23 mouse cellular contexts compared by ENCODE assay signal in the genomic region with DNA sequence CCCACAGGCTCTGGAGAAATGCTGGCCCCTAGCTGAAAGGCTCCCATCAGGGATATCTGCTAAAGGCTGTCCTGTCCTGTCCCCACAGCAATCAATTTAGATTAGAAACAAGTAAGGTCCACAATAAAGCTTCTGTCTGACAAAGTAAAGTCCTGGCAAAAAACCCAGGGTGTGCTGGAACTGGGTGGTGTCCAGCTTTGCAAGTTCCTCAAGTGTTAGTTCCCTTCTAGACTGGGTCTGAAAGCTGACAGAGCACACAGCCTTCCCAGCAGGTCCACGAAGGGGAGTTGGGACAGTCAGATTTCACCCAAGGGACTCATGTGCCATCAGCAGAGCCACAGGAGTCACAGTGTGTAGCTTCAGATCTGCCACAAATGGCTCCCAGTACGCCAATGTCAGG. TPM values are rescaled to one million over a fixed set of nuclear protein-coding genes. Genes with fewer than 3 reads are reported as not detected.
A peak's percentile ranks its signal among the peaks of the same experiment; 100 is the strongest.
DNase-seq lines count a peak whose midpoint lies in the region; ATAC-seq and TF ChIP-seq lines count a peak whose summit lies in the region.
"Had no signal": no experiment of that assay in that cellular context is flagged by ENCODE, and none has a peak within 500 bp of the region (broad histone marks: within the 10 kb centered on the region; RNA-seq: fewer than 3 reads in every experiment).

No protein-coding gene starts in this region.

- peaks cover 96% of the 10 kb centered on the region for H3K79me2 ChIP-seq in macrophage (ENCODE audit: inconsistent target)

- peak overlapping the region; percentile 89 for H3K27ac ChIP-seq in gastrocnemius, adult 2 months
- H3K27ac ChIP-seq in hindbrain, embryonic 12.5 days = no peak overlapping the region
- no peak overlapping the region for H3K27ac ChIP-seq in hindbrain, embryonic 11.5 days (ENCODE audit: low read depth, low read length)
- H3K27ac ChIP-seq in midbrain, embryonic 11.5 days (ENCODE audit: low read depth, low read length) = no peak overlapping the region
- H3K27ac ChIP-seq in midbrain, embryonic 14.5 days (replicated peaks; ENCODE audit: low read depth, low read length) = no peak overlapping the region
- peak overlapping the region; percentile 98 for H3K27ac ChIP-seq in macrophage
- no peak overlapping the region for H3K27ac ChIP-seq in forebrain, postnatal 0 days (ENCODE audit: low read depth, low read length)
- H3K27ac ChIP-seq: embryonic facial prominence, embryonic 13.5 days; forebrain, embryonic 13.5 days; hindbrain, embryonic 10.5 days had no signal

- H3K4me1 ChIP-seq in hindbrain, embryonic 12.5 days = peaks cover 5% of the 10 kb centered on the region
- no peaks in the 10 kb centered on the region for H3K4me1 ChIP-seq in hindbrain, embryonic 11.5 days (replicated peaks; ENCODE audit: control insufficient read depth, insufficient read depth, low read length)
- no peaks in the 10 kb centered on the region for H3K4me1 ChIP-seq in midbrain, embryonic 11.5 days (ENCODE audit: control insufficient read depth, insufficient read depth, low read length)
- peaks cover 6% of the 10 kb centered on the region; the same call in 1 of the 2 replicates for H3K4me1 ChIP-seq in midbrain, embryonic 14.5 days (ENCODE audit: control insufficient read depth, insufficient read depth, low read length)
- no peaks in the 10 kb centered on the region for H3K4me1 ChIP-seq in forebrain, postnatal 0 days (ENCODE audit: insufficient read depth)
- H3K4me1 ChIP-seq: hindbrain, embryonic 10.5 days had no signal

- H3K36me3 ChIP-seq in hindbrain, embryonic 12.5 days = peaks cover 53% of the 10 kb centered on the region
- H3K36me3 ChIP-seq in hindbrain, embryonic 11.5 days (ENCODE audit: control insufficient read depth, insufficient read depth, low read length) = no peaks in the 10 kb centered on the region
- peaks cover 19% of the 10 kb centered on the region for H3K36me3 ChIP-seq in midbrain, embryonic 11.5 days (ENCODE audit: control insufficient read depth, insufficient read depth, low read length)
- peaks cover 51% of the 10 kb centered on the region for H3K36me3 ChIP-seq in midbrain, embryonic 14.5 days (ENCODE audit: control insufficient read depth, insufficient read depth, low read length)
- H3K36me3 ChIP-seq in macrophage (ENCODE audit: inconsistent target) = peaks cover 44% of the 10 kb centered on the region
- H3K36me3 ChIP-seq in forebrain, postnatal 0 days (ENCODE audit: insufficient read depth) = peaks cover 27% of the 10 kb centered on the region

- WGBS in hindbrain, embryonic 12.5 days = 90% methylated on average over 2 of the region's 2 CpGs
- 93% methylated on average over 2 of the region's 2 CpGs for WGBS in hindbrain, embryonic 11.5 days
- 83% methylated on average over 2 of the region's 2 CpGs for WGBS in midbrain, embryonic 11.5 days
- WGBS in midbrain, embryonic 14.5 days = 96% methylated on average over 2 of the region's 2 CpGs
- WGBS in macrophage (ENCODE audit: missing documents) = 50% methylated on average over 2 of the region's 2 CpGs
- 98% methylated on average over 2 of the region's 2 CpGs for WGBS in forebrain, postnatal 0 days

- TF ChIP-seq CTCF in gastrocnemius, adult 2 months (IDR thresholded peaks at IDR 0.05) = no peak
- TF ChIP-seq CTCF in forebrain, postnatal 0 days (IDR thresholded peaks at IDR 0.05; ENCODE audit: low read depth) = no peak

- no peak overlapping the region for H3K4me2 ChIP-seq in hindbrain, embryonic 12.5 days (replicated peaks)
- H3K4me2 ChIP-seq in hindbrain, embryonic 11.5 days (replicated peaks; ENCODE audit: low read depth, low read length) = no peak overlapping the region
- H3K4me2 ChIP-seq in midbrain, embryonic 11.5 days = no peak overlapping the region
- no peak overlapping the region for H3K4me2 ChIP-seq in midbrain, embryonic 14.5 days (ENCODE audit: low read length)
- no peak overlapping the region for H3K4me2 ChIP-seq in forebrain, postnatal 0 days (ENCODE audit: low read depth)
- H3K4me2 ChIP-seq: embryonic facial prominence, embryonic 13.5 days; forebrain, embryonic 13.5 days had no signal

- intact Hi-C loops in gastrocnemius, adult 2 months (cut with DNase I) = no loop called here
- intact Hi-C loops in gastrocnemius, postnatal 14 days (cut with DNase I; ENCODE audit: low total_unique reads) = no loop called here

- DNase-seq in gastrocnemius, adult 2 months = no peak
- DNase-seq in gastrocnemius, postnatal 14 days = no peak
- no peak for DNase-seq in hindbrain, embryonic 11.5 days (ENCODE audit: low spot score)
- DNase-seq in midbrain, embryonic 11.5 days (ENCODE audit: low spot score, missing footprints) = peak; percentile 6
- DNase-seq in midbrain, embryonic 14.5 days = no peak
- DNase-seq in forebrain, postnatal 0 days = no peak
- DNase-seq: adrenal gland, postnatal 14 days; cerebellum, adult 8-10 months; cerebellum, postnatal 25 days; heart, postnatal 10 days had no signal

- ATAC-seq in hindbrain, embryonic 12.5 days (ENCODE audit: low FRiP score) = no peak
- no peak for ATAC-seq in hindbrain, embryonic 11.5 days (ENCODE audit: low FRiP score)
- ATAC-seq in midbrain, embryonic 11.5 days (ENCODE audit: low FRiP score) = no peak
- ATAC-seq in midbrain, embryonic 14.5 days (ENCODE audit: low FRiP score, low TSS enrichment) = no peak
- no peak for ATAC-seq in forebrain, postnatal 0 days
- ATAC-seq: forebrain, embryonic 13.5 days; hindbrain, embryonic 16.5 days; inflammation-experienced regulatory T-cells, adult 6 months; intestine, postnatal 0 days had no signal

- H3K9me3 ChIP-seq in hindbrain, embryonic 12.5 days (replicated peaks) = no peaks in the 10 kb centered on the region
- no peaks in the 10 kb centered on the region for H3K9me3 ChIP-seq in hindbrain, embryonic 11.5 days (ENCODE audit: control insufficient read depth, low read length)
- H3K9me3 ChIP-seq in midbrain, embryonic 11.5 days (ENCODE audit: control insufficient read depth, low read length) = no peaks in the 10 kb centered on the region
- H3K9me3 ChIP-seq in midbrain, embryonic 14.5 days (ENCODE audit: control insufficient read depth, low read length) = no peaks in the 10 kb centered on the region
- H3K9me3 ChIP-seq in forebrain, postnatal 0 days (ENCODE audit: low read length) = no peaks in the 10 kb centered on the region
- H3K9me3 ChIP-seq: embryonic facial prominence, embryonic 13.5 days; forebrain, embryonic 13.5 days; hindbrain, embryonic 10.5 days had no signal

- no peaks in the 10 kb centered on the region for H3K27me3 ChIP-seq in hindbrain, embryonic 12.5 days
- no peaks in the 10 kb centered on the region for H3K27me3 ChIP-seq in hindbrain, embryonic 11.5 days (ENCODE audit: control insufficient read depth, insufficient read depth, low read length)
- H3K27me3 ChIP-seq in midbrain, embryonic 11.5 days (ENCODE audit: control insufficient read depth, insufficient read depth, low read length) = no peaks in the 10 kb centered on the region
- H3K27me3 ChIP-seq in midbrain, embryonic 14.5 days (ENCODE audit: control insufficient read depth, insufficient read depth, low read length) = no peaks in the 10 kb centered on the region
- no peaks in the 10 kb centered on the region for H3K27me3 ChIP-seq in forebrain, postnatal 0 days (ENCODE audit: insufficient read depth, low read length)
- H3K27me3 ChIP-seq: embryonic facial prominence, embryonic 13.5 days; forebrain, embryonic 13.5 days had no signal

- peak overlapping the region; percentile 32; the same call in 1 of the 2 replicates for H3K9ac ChIP-seq in hindbrain, embryonic 12.5 days
- H3K9ac ChIP-seq in hindbrain, embryonic 11.5 days (ENCODE audit: low read depth, low read length) = no peak overlapping the region
- H3K9ac ChIP-seq in midbrain, embryonic 11.5 days (ENCODE audit: low read length) = no peak overlapping the region
- H3K9ac ChIP-seq in midbrain, embryonic 14.5 days (replicated peaks; ENCODE audit: low read length) = no peak overlapping the region
- H3K9ac ChIP-seq in forebrain, postnatal 0 days = no peak overlapping the region
- H3K9ac ChIP-seq: embryonic facial prominence, embryonic 13.5 days; forebrain, embryonic 13.5 days had no signal

- no peak overlapping the region for H3K4me3 ChIP-seq in gastrocnemius, adult 2 months
- H3K4me3 ChIP-seq in hindbrain, embryonic 12.5 days = no peak overlapping the region
- H3K4me3 ChIP-seq in hindbrain, embryonic 11.5 days (ENCODE audit: low read depth, low read length) = no peak overlapping the region
- no peak overlapping the region for H3K4me3 ChIP-seq in midbrain, embryonic 11.5 days (ENCODE audit: low read depth, low read length)
- H3K4me3 ChIP-seq in midbrain, embryonic 14.5 days (replicated peaks; ENCODE audit: low read depth, low read length) = no peak overlapping the region
- H3K4me3 ChIP-seq in macrophage (ENCODE audit: inconsistent target) = no peak overlapping the region
- no peak overlapping the region for H3K4me3 ChIP-seq in forebrain, postnatal 0 days (ENCODE audit: low read depth, low read length)
- H3K4me3 ChIP-seq: embryonic facial prominence, embryonic 13.5 days; forebrain, embryonic 13.5 days; hindbrain, embryonic 10.5 days had no signal

RNA-seq across cellular contexts. Expression of a gene that starts 24.6 kb away (rescaled TPM):
- total RNA-seq in gastrocnemius, adult 2 months (2021) = not detected
- not detected for total RNA-seq in gastrocnemius, postnatal 14 days (2021)
- 1.0 and 1.7 TPM in 2 replicates for polyA plus RNA-seq in hindbrain, embryonic 12.5 days (2016; fragmentation: Nextera tagmentation; extraction: Ambion mirVana)
- 0.61 and 0.88 TPM in 2 replicates for polyA plus RNA-seq in hindbrain, embryonic 11.5 days (2014; fragmentation: Nextera tagmentation; extraction: Ambion mirVana)
- polyA plus RNA-seq in midbrain, embryonic 11.5 days (2014; fragmentation: Nextera tagmentation; extraction: Ambion mirVana) = 0.33 and 1.1 TPM in 2 replicates
- 1.1 and 1.6 TPM in 2 replicates for polyA plus RNA-seq in midbrain, embryonic 14.5 days (2014; fragmentation: Nextera tagmentation; extraction: Ambion mirVana)
- total RNA-seq in macrophage (2018; cell fraction: chromatin; rRNA removed) = not detected
- total RNA-seq in macrophage (2018; cell fraction: cytosol; rRNA removed) = not detected
- under 1 TPM in 1 of 26 experiments, not detected in 25; 0.15 TPM for total RNA-seq in macrophage (2018; cell fraction: nucleus; rRNA removed)
- 0.09 TPM in 1 of 3 replicates, not detected in the others for polyA plus RNA-seq in macrophage (2018)
- 10.5 and 12.0 TPM in 2 replicates for total RNA-seq in forebrain, postnatal 0 days (2014; rRNA removed)
- 1.0 and 1.1 TPM in 2 replicates for polyA plus RNA-seq in forebrain, postnatal 0 days (2015; fragmentation: Nextera tagmentation; extraction: Ambion mirVana)
- total RNA-seq: gastrocnemius, adult 8-10 months; gastrocnemius, postnatal 4 days; heart, postnatal 10 days; MEL had no signal
- polyA plus RNA-seq: C2C12; heart, embryonic 14.5 days; inflammation-experienced regulatory T-cells, adult 6 months had no signal

RNA-seq across cellular contexts. Expression of a gene that starts 25.2 kb away (rescaled TPM):
- 10 to 100 TPM; 21.4 to 22.1 TPM for total RNA-seq in gastrocnemius, adult 2 months (2021)
- 10 to 100 TPM in 1 of 2 experiments, 1 to 10 TPM in 1; 8.3 to 11.1 TPM for total RNA-seq in gastrocnemius, postnatal 14 days (2021)
- polyA plus RNA-seq in hindbrain, embryonic 12.5 days (2016; fragmentation: Nextera tagmentation; extraction: Ambion mirVana) = 22.5 and 28.5 TPM in 2 replicates
- 22.2 and 22.9 TPM in 2 replicates for polyA plus RNA-seq in hindbrain, embryonic 11.5 days (2014; fragmentation: Nextera tagmentation; extraction: Ambion mirVana)
- 21.0 and 23.1 TPM in 2 replicates for polyA plus RNA-seq in midbrain, embryonic 11.5 days (2014; fragmentation: Nextera tagmentation; extraction: Ambion mirVana)
- 22.8 and 27.3 TPM in 2 replicates for polyA plus RNA-seq in midbrain, embryonic 14.5 days (2014; fragmentation: Nextera tagmentation; extraction: Ambion mirVana)
- 100 to 1,000 TPM in 25 of 26 experiments, 10 to 100 TPM in 1; 89.5 to 362 (median 173) TPM for total RNA-seq in macrophage (2018; cell fraction: chromatin; rRNA removed)
- total RNA-seq in macrophage (2018; cell fraction: cytosol; rRNA removed) = 10 to 100 TPM; 31.3 to 87.6 (median 56.0) TPM
- 100 to 1,000 TPM in 24 of 26 experiments, 10 to 100 TPM in 2; 88.5 to 441 (median 144) TPM for total RNA-seq in macrophage (2018; cell fraction: nucleus; rRNA removed)
- polyA plus RNA-seq in macrophage (2018) = 32.6 to 331 TPM (median 56.6 TPM) in 3 replicates
- total RNA-seq in forebrain, postnatal 0 days (2014; rRNA removed) = 28.7 and 30.5 TPM in 2 replicates
- 20.5 and 21.0 TPM in 2 replicates for polyA plus RNA-seq in forebrain, postnatal 0 days (2015; fragmentation: Nextera tagmentation; extraction: Ambion mirVana)

Comparison
In these comparisons a context has a peak if more than half of its experiments do, and no peak if none do; other contexts are left out.
1. H3K27ac ChIP-seq: peak in gastrocnemius, adult 2 months (single experiment) and macrophage (single experiment); none in hindbrain, embryonic 12.5 days (single experiment), hindbrain, embryonic 11.5 days (single experiment), midbrain, embryonic 11.5 days (single experiment), midbrain, embryonic 14.5 days (single experiment) and forebrain, postnatal 0 days (single experiment).